Mouse (Mus musculus) monocyte, adult 2 months (primary cell): Measurements from ENCODE around the gene Edem3.

Experiments used
- DNase-seq, 2 experiments: peaks; one replicate each; pipeline ENCODE4 v3.0.0; 2022; ENCODE audit warnings: low spot score in 2 of 2, low read depth in 1 of 2

Edem3 gene

DNA sequence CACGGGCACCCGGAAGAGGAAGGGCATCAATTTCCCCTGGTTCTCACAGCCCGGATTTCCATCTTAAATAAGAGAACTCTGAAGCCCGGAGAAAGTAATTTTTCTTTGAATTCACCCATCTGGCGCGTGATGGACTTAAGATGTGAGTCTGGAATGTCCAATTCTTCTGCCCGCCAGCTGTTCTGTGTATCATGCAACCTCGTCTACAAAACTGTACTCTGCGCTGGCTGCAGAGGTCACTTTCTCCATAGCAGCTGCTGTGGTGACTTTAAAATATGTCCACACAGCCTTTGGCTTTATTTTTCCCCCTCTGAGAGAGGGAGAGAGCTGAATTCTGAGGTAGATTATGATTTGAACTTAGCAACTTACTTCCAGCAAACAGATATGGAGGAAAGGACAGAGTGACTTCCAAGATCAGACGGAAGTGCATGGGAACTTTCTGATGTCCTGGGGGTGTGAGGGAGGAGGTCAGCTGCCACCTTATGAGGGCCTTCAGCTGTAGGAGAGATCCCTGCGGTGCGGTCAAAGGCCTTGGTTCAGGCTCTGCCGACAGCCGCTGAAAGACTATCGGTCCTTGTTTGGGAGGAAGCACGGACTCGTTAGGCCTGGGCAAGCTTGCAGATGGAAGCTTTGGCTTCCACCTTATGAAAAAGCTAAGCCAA, 108.1 kb downstream of the Edem3 start:
- DNase-seq = no peak

DNA sequence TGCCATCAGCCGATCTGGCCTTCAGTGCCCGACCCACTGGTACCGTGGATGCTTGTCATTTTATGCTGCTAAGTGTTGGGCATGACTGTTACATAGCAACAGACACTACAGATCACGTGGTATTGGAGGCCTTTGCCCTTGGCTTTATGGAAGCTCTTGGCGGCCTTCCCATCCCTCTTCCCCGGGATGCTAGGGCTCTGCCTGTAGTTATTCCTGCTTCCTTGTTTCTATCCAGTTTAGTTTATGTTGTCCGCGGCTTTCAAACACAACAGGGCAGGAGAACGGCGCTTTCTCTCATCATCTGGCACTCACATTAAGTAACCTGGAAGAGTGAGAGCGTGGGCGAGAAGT, 108.6 kb downstream of the Edem3 start:
- DNase-seq = no peak

- no peak for DNase-seq
These were observed 109.2 kb downstream of the Edem3 start for GRCm38 (mm10) chr1:151864326-151864725.
